Mouse (Mus musculus) hindbrain, embryonic 13.5 days (tissue): ENCODE results near the gene Pappa2. TPM values are rescaled to one million over a fixed set of nuclear protein-coding genes. Genes with fewer than 3 reads are reported as not detected.

Experiments used
- ATAC-seq: fragments of 200-750 bp; cut with Nextera tagmentation; 2 replicates; pipeline ENCODE4 v1.8.0; 2017; ENCODE audit warnings: moderate TSS enrichment; ENCODE audit not compliant: low FRiP score
- H3K27ac ChIP-seq: fragments of 300-500 bp; sonication (generic); 2 replicates; pipeline ENCODE4 v1.5.1; 2015; ENCODE audit warnings: inconsistent platforms, mild to moderate bottlenecking, moderate library complexity
- H3K27me3 ChIP-seq: fragments of 300-500 bp; sonication (generic); 2 replicates; pipeline ENCODE4 v1.6.1; 2015; ENCODE audit warnings: mild to moderate bottlenecking, inconsistent platforms
- H3K36me3 ChIP-seq: fragments of 300-500 bp; sonication (generic); 2 replicates; pipeline ENCODE4 v1.6.1; 2015; ENCODE audit warnings: mild to moderate bottlenecking, inconsistent platforms
- H3K4me1 ChIP-seq: fragments of 300-500 bp; sonication (generic); replicated peaks from 2 replicates; pipeline ENCODE4 v1.6.1; 2015; ENCODE audit warnings: inconsistent platforms
- H3K4me2 ChIP-seq: fragments of 300-500 bp; sonication (generic); 2 replicates; pipeline ENCODE4 v1.6.1; 2015; ENCODE audit warnings: inconsistent platforms, mild to moderate bottlenecking, moderate library complexity
- H3K4me3 ChIP-seq: fragments of 300-500 bp; sonication (generic); 2 replicates; pipeline ENCODE4 v1.5.1; 2015; ENCODE audit warnings: mild to moderate bottlenecking, inconsistent platforms
- H3K9ac ChIP-seq: fragments of 300-500 bp; sonication (generic); 2 replicates; pipeline ENCODE4 v1.6.1; 2015; ENCODE audit warnings: mild to moderate bottlenecking, inconsistent platforms
- H3K9me3 ChIP-seq: fragments of 300-500 bp; sonication (generic); 2 replicates; pipeline ENCODE4 v1.6.1; 2016; ENCODE audit warnings: inconsistent platforms
- WGBS: fragments of 180-500 bp; shearing (Covaris S2); methylation state at CpG from one replicate; pipeline ENCODE4 v1.1.7; 2015; 5-methylcytosine and 5-hydroxymethylcytosine counted together
- polyA plus RNA-seq: library from polyadenylated mRNA; unstranded; fragments of >200 nt; fragmentation: Nextera tagmentation; extraction: Ambion mirVana; gene quantifications from 2 replicates; pipeline ENCODE4 v1.2.1, GENCODE M21; 2015

The Pappa2 gene
- polyA plus RNA-seq, 1 experiment from 2014 or later = 0.66 TPM

GRCm38 (mm10) chr1:158944936-158945335 lies 35.4 kb downstream of the Pappa2 start:
- Histone ChIP-seq H3K27me3 (no peaks in the 10 kb centered on the region), H3K4me2 (no peak overlapping the region), H3K9ac (no peak overlapping the region), H3K4me3 (no peak overlapping the region), H3K4me1 (no peaks in the 10 kb centered on the region), H3K36me3 (no peaks in the 10 kb centered on the region), H3K9me3 (no peaks in the 10 kb centered on the region), H3K27ac (no peak overlapping the region)
- WGBS = 81% methylated on average over 4 of the region's 4 CpGs
- no peak for ATAC-seq

GRCm38 (mm10) chr1:158942864-158943263 lies 37.4 kb downstream of the Pappa2 start:
- 60% methylated on average over 3 of the region's 3 CpGs for WGBS
- no peak for ATAC-seq

DNA sequence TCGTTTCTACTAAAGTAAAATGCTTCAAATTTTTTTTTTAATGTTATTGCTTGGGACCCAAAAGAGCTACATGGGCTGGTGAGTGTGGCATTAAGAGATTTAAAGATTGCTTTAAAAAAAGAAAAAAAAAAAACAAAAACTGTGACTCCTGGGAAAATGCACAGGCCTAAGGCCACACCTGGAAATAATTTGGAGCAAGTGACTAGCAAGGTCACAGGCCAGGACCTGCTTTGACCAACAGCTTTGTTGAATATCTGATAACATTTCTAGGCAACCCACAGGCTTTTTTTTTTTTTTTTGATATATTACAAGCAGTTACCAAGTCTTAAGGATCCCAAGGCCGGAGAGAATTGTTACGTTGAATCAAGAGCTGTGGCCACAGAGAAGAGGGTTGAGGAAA lies 39.3 kb downstream of the Pappa2 start:
- no peak for ATAC-seq

More at GRCm38 (mm10) chr1:158942864-158943263, 37.4 kb downstream of the Pappa2 start:
- Histone ChIP-seq H3K27me3 (no peaks in the 10 kb centered on the region), H3K36me3 (no peaks in the 10 kb centered on the region), H3K4me1 (no peaks in the 10 kb centered on the region), H3K4me3 (no peak overlapping the region), H3K4me2 (no peak overlapping the region), H3K27ac (no peak overlapping the region), H3K9ac (no peak overlapping the region), H3K9me3 (no peaks in the 10 kb centered on the region)

DNA sequence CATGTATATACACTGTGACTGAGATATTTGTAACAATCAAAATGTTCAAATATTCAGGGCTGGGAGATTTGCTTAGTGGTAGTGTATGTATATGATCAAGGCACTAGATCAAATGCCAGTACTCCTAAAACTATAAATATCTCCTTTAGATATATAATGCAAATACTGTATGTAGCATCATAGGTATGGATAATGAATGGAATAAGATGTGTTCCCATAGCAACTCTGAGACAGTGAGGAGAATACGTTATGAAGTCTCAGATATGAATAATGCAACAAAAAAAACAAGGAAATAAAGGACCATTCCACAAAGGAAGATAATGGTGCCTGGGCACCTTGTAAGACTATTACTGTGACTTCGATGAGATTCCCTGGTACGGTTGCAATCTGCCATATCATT lies 45.8 kb downstream of the Pappa2 start:
- ATAC-seq = no peak
- Histone ChIP-seq H3K27ac (no peak overlapping the region), H3K36me3 (no peaks in the 10 kb centered on the region), H3K4me1 (no peaks in the 10 kb centered on the region), H3K9ac (no peak overlapping the region), H3K27me3 (no peaks in the 10 kb centered on the region), H3K9me3 (no peaks in the 10 kb centered on the region), H3K4me2 (no peak overlapping the region), H3K4me3 (no peak overlapping the region)
- 84% methylated on average over 3 of the region's 3 CpGs for WGBS

More for the DNA sequence above, 39.3 kb downstream of the Pappa2 start:
- Histone ChIP-seq H3K4me2 (no peak overlapping the region), H3K27ac (no peak overlapping the region), H3K4me1 (no peaks in the 10 kb centered on the region), H3K9me3 (no peaks in the 10 kb centered on the region), H3K9ac (no peak overlapping the region), H3K36me3 (no peaks in the 10 kb centered on the region), H3K27me3 (no peaks in the 10 kb centered on the region), H3K4me3 (no peak overlapping the region)
- WGBS = 88% methylated on average over 3 of the region's 3 CpGs

GRCm38 (mm10) chr1:158931202-158931827 lies 49.0 kb downstream of the Pappa2 start:
- ATAC-seq = no peak
- H3K27me3 ChIP-seq = no peaks in the 10 kb centered on the region
- no peak overlapping the region for H3K4me2 ChIP-seq
- H3K27ac ChIP-seq = no peak overlapping the region
- no peaks in the 10 kb centered on the region for H3K36me3 ChIP-seq
- 67% methylated on average over 6 of the region's 6 CpGs for WGBS
- H3K9me3 ChIP-seq = no peaks in the 10 kb centered on the region
- H3K9ac ChIP-seq = no peak overlapping the region
- H3K4me1 ChIP-seq = no peaks in the 10 kb centered on the region
- H3K4me3 ChIP-seq = no peak overlapping the region

- 82% methylated on average over 3 of the region's 3 CpGs for WGBS
- H3K9ac ChIP-seq = no peak overlapping the region
- H3K4me3 ChIP-seq = no peak overlapping the region
- no peaks in the 10 kb centered on the region for H3K4me1 ChIP-seq
- ATAC-seq = no peak
- no peaks in the 10 kb centered on the region for H3K36me3 ChIP-seq
- H3K4me2 ChIP-seq = no peak overlapping the region
- H3K9me3 ChIP-seq = no peaks in the 10 kb centered on the region
- H3K27ac ChIP-seq = no peak overlapping the region
- H3K27me3 ChIP-seq = no peaks in the 10 kb centered on the region
Measured at GRCm38 (mm10) chr1:158929369-158929768, 50.9 kb downstream of the Pappa2 start.

DNA sequence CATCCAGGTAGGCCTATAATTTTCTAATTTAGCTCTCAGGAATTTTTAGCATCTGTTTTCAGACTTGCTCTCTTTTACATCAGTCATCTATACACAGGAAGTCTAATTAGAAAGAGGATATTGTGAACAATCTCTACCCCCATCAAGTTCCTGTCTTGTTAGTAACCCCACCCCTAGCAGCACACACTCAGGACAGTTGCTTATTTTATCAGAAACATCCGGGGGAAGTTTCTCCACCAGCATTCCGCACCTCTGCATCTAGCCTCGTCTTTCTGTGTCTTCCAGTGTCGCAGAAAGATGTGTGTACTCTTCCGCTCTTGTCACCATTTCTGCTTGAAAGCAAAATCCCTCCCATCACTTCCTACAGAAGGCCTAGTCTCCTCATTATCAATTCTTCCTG lies 59.8 kb downstream of the Pappa2 start:
- no peak for ATAC-seq
- WGBS = 82% methylated on average over 5 of the region's 5 CpGs

GRCm38 (mm10) chr1:158918890-158919289 lies 61.4 kb downstream of the Pappa2 start:
- no peak for ATAC-seq

More for the DNA sequence above, 59.8 kb downstream of the Pappa2 start:
- Histone ChIP-seq H3K36me3 (no peaks in the 10 kb centered on the region), H3K27ac (no peak overlapping the region), H3K4me3 (no peak overlapping the region), H3K4me1 (no peaks in the 10 kb centered on the region), H3K27me3 (no peaks in the 10 kb centered on the region), H3K9me3 (no peaks in the 10 kb centered on the region), H3K4me2 (no peak overlapping the region), H3K9ac (no peak overlapping the region)

GRCm38 (mm10) chr1:158917067-158917466 lies 63.2 kb downstream of the Pappa2 start:
- H3K36me3 ChIP-seq = no peaks in the 10 kb centered on the region
- no peak overlapping the region for H3K27ac ChIP-seq
- H3K9ac ChIP-seq = no peak overlapping the region
- H3K27me3 ChIP-seq = no peaks in the 10 kb centered on the region
- H3K4me1 ChIP-seq = no peaks in the 10 kb centered on the region
- H3K4me3 ChIP-seq = no peak overlapping the region
- ATAC-seq = no peak
- WGBS = 89% methylated on average over 3 of the region's 3 CpGs
- no peak overlapping the region for H3K4me2 ChIP-seq
- H3K9me3 ChIP-seq = no peaks in the 10 kb centered on the region

More at GRCm38 (mm10) chr1:158918890-158919289, 61.4 kb downstream of the Pappa2 start:
- Histone ChIP-seq H3K27me3 (no peaks in the 10 kb centered on the region), H3K9ac (no peak overlapping the region), H3K4me1 (no peaks in the 10 kb centered on the region), H3K36me3 (no peaks in the 10 kb centered on the region), H3K4me2 (no peak overlapping the region), H3K4me3 (no peak overlapping the region), H3K9me3 (no peaks in the 10 kb centered on the region), H3K27ac (no peak overlapping the region)
- 87% methylated on average over 3 of the region's 3 CpGs for WGBS

- Histone ChIP-seq H3K4me1 (no peaks in the 10 kb centered on the region), H3K27ac (no peak overlapping the region), H3K9me3 (no peaks in the 10 kb centered on the region), H3K4me2 (no peak overlapping the region), H3K27me3 (no peaks in the 10 kb centered on the region), H3K4me3 (no peak overlapping the region), H3K9ac (no peak overlapping the region), H3K36me3 (no peaks in the 10 kb centered on the region)
- no peak for ATAC-seq
- WGBS = 90% methylated on average over 5 of the region's 5 CpGs
Measured at GRCm38 (mm10) chr1:158915592-158915991, 64.7 kb downstream of the Pappa2 start.

DNA sequence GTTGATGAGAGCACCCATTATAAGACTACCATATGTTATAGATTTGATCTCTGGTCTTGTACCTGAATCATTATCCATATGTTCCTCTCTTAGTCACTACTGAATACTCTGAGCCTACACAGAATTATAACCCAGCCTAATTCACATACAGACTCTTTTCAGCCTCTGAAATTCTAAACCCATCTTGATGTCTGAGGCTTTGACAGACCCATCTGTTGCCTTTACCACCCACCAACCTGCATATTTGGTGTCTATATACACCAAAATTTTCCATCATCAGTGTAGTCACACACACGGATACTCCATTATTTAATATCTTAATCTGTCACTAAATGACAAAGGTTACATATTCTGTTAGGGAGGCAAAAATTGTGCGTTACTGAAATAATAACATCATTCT lies 69.6 kb downstream of the Pappa2 start:
- Histone ChIP-seq H3K27me3 (no peaks in the 10 kb centered on the region), H3K27ac (no peak overlapping the region), H3K4me1 (no peaks in the 10 kb centered on the region), H3K9me3 (no peaks in the 10 kb centered on the region), H3K4me2 (no peak overlapping the region), H3K9ac (no peak overlapping the region), H3K4me3 (no peak overlapping the region), H3K36me3 (no peaks in the 10 kb centered on the region)
- ATAC-seq = no peak
- WGBS = 84% methylated on average over 2 of the region's 2 CpGs

- H3K27ac ChIP-seq = no peak overlapping the region
- ATAC-seq = no peak
- no peak overlapping the region for H3K9ac ChIP-seq
- H3K4me2 ChIP-seq = no peak overlapping the region
- H3K27me3 ChIP-seq = no peaks in the 10 kb centered on the region
- no peaks in the 10 kb centered on the region for H3K36me3 ChIP-seq
- no peaks in the 10 kb centered on the region for H3K4me1 ChIP-seq
- no peak overlapping the region for H3K4me3 ChIP-seq
- no peaks in the 10 kb centered on the region for H3K9me3 ChIP-seq
Measured at GRCm38 (mm10) chr1:158897339-158897738, 83.0 kb downstream of the Pappa2 start.

- no peaks in the 10 kb centered on the region for H3K9me3 ChIP-seq
- H3K4me2 ChIP-seq = no peak overlapping the region
- H3K27me3 ChIP-seq = no peaks in the 10 kb centered on the region
- no peak for ATAC-seq
- no peak overlapping the region for H3K4me3 ChIP-seq
- H3K4me1 ChIP-seq = no peaks in the 10 kb centered on the region
- WGBS = 93% methylated on average over 6 of the region's 6 CpGs
- H3K36me3 ChIP-seq = no peaks in the 10 kb centered on the region
- H3K9ac ChIP-seq = no peak overlapping the region
- H3K27ac ChIP-seq = no peak overlapping the region
Measured at GRCm38 (mm10) chr1:158894441-158894840, 85.8 kb downstream of the Pappa2 start.
